Mouse (Mus musculus) megakaryocyte-erythroid progenitor cell, adult 5-6 weeks (primary cell): ENCODE measurements around the gene Slc35f5. TPM values are rescaled to one million over a fixed set of nuclear protein-coding genes. Genes with fewer than 3 reads are reported as not detected.
A peak's percentile ranks its signal among the peaks of the same experiment; 100 is the strongest.

Experiments used
- ATAC-seq: replicated peaks from 2 replicates; pipeline ENCODE4 v1.8.0; 2016; ENCODE audit warnings: mild to moderate bottlenecking, inconsistent platforms; ENCODE audit not compliant: severe bottlenecking, poor library complexity, low FRiP score, low TSS enrichment
- total RNA-seq, 2 experiments: library from RNA; stranded (forward) in 1 of 2; stranded (reverse) in 1 of 2; fragments of 200-1000, 215-1000 nt in 1 of 2; fragments of >200 nt in 1 of 2; fragmentation: Nextera tagmentation in 1 of 2; gene quantifications; 2 replicates each; pipeline ENCODE4 v1.2.3; 2014 to 2017

Gene Slc35f5
- total RNA-seq, 2 experiments from 2014 or later, result 1.2 to 2.1 TPM

- ATAC-seq, result no peak
Observed at GRCm38 (mm10) chr1:125561841-125562240, 1.4 kb downstream of the Slc35f5 start.

GRCm38 (mm10) chr1:125568126-125568525, 7.7 kb downstream of the Slc35f5 start:
- ATAC-seq, result no peak

GRCm38 (mm10) chr1:125574219-125574618, 13.8 kb downstream of the Slc35f5 start:
- ATAC-seq, result 0 out of 2 replicates have a peak, but pooled peaks have one; percentile 45

GRCm38 (mm10) chr1:125575458-125576114, 15.2 kb downstream of the Slc35f5 start:
- no peak for ATAC-seq

GRCm38 (mm10) chr1:125576965-125577364, 16.6 kb downstream of the Slc35f5 start:
- ATAC-seq, result no peak

GRCm38 (mm10) chr1:125578091-125578490, 17.7 kb downstream of the Slc35f5 start:
- no peak for ATAC-seq

GRCm38 (mm10) chr1:125581134-125581533, 20.7 kb downstream of the Slc35f5 start:
- ATAC-seq, result no peak

GRCm38 (mm10) chr1:125603620-125604019, 43.2 kb downstream of the Slc35f5 start:
- ATAC-seq, result no peak

- peak; percentile 84 for ATAC-seq
Observed at GRCm38 (mm10) chr1:125607087-125607803, 46.9 kb downstream of the Slc35f5 start.

- no peak for ATAC-seq
Observed at GRCm38 (mm10) chr1:125624376-125625076, 64.1 kb downstream of the Slc35f5 start.

- no peak for ATAC-seq
Observed at GRCm38 (mm10) chr1:125639501-125640253, 79.3 kb downstream of the Slc35f5 start.

GRCm38 (mm10) chr1:125643643-125644042, 83.2 kb downstream of the Slc35f5 start:
- ATAC-seq, result no peak

Other genes with a start within 250 kb of the Slc35f5 start
- gene Actr3, start 124.9 kb upstream of the Slc35f5 start, total RNA-seq (2014; fragmentation: Nextera tagmentation), result 137 and 149 TPM in 2 replicates
- 314 and 445 TPM in 2 replicates for gene Actr3, start 124.9 kb upstream of the Slc35f5 start, total RNA-seq (2017)
- gene Gpr39, start 116.4 kb downstream of the Slc35f5 start, total RNA-seq (2014; fragmentation: Nextera tagmentation), result not detected in 2 replicates
- not detected in 2 replicates for gene Gpr39, start 116.4 kb downstream of the Slc35f5 start, total RNA-seq (2017)